Comparison of ENCODE assay signal across 8 mouse cellular contexts in the genomic region with DNA sequence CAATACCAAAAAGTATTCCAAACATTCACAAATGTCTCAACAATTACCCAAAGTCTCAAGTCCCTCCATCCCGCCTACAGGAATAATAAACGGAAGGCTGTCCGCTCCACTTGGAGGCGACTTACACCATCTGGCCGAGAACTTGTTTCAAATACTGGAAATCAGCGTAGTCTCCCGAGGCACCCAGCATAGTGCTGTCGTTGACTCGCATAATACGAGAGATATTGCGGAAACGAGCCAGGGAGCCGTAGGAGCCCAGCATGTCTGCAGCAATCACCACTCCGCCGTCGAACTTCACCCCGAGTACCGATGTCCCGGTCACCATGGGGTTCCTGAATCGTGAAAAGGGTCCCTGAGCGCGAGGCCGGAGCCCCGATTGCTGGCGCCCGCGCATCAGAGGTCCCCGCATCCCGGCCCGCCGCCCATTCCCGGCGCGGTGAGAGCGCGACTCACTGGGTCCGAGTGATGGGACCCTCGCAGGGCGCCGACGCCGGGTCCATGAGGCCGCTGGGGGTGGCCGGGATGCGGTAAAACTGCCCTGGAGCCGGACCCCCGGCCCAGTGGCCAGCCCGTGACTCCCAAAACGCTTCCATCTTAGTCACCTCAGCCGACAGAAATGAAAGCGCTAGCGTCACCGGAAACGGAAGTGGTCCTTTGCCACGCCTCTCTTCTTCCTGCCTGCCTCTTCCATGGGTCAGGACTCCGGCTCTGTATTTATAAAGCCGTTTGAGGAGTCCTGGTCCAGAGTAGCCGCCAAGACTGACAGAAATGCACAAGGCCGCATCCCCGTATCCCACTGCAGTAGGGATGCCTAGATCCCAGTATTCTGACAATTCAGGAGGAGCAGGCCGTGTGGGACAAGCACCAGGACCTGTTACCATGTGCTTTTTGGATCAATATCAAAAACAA. TPM values are rescaled to one million over a fixed set of nuclear protein-coding genes. Genes with fewer than 3 reads are reported as not detected.
A peak's percentile ranks its signal among the peaks of the same experiment; 100 is the strongest.
DNase-seq lines count a peak whose midpoint lies in the region; ATAC-seq and TF ChIP-seq lines count a peak whose summit lies in the region.

A gene (minus strand): TSS at position 646 of the 909 bp plus-strand sequence.

- peak within 1 kb of the TSS; percentile 74 for H3K27ac ChIP-seq in bone marrow macrophage, adult 2 months (ENCODE audit: insufficient read depth, low read depth, low read length)
- 0 out of 2 replicates have a peak within 1 kb of the TSS, but pooled peaks have one; percentile 21 for H3K27ac ChIP-seq in embryonic fibroblast, embryonic 13.5 days (ENCODE audit: insufficient read depth, low read length)
- peak within 1 kb of the TSS; percentile 91 for H3K27ac ChIP-seq in heart, embryonic 10.5 days
- peak within 1 kb of the TSS; percentile 87 for H3K27ac ChIP-seq in kidney, embryonic 15.5 days

- peaks cover 34% of the 10 kb centered on the region for H3K36me3 ChIP-seq in heart, embryonic 10.5 days
- peaks cover 40% of the 10 kb centered on the region for H3K36me3 ChIP-seq in kidney, embryonic 15.5 days

- ATAC-seq in kidney, embryonic 15.5 days (replicated peaks; ENCODE audit: low FRiP score), result peak; percentile 87
- ATAC-seq in monocyte, adult 5-6 weeks (replicated peaks; ENCODE audit: insufficient number of reproducible peaks, low FRiP score, low TSS enrichment, poor library complexity, severe bottlenecking), result peak; percentile 96

- peak within 1 kb of the TSS; percentile 81 for H3K4me3 ChIP-seq in bone marrow macrophage, adult 2 months (ENCODE audit: insufficient read depth, low read length)
- peak within 1 kb of the TSS; percentile 97 for H3K4me3 ChIP-seq in embryonic fibroblast, embryonic 13.5 days (ENCODE audit: insufficient read depth, low read length)
- peak within 1 kb of the TSS; percentile 91 for H3K4me3 ChIP-seq in heart, embryonic 10.5 days
- H3K4me3 ChIP-seq in kidney, embryonic 15.5 days (replicated peaks), result peak within 1 kb of the TSS; percentile 99

- H3K27me3 ChIP-seq in heart, embryonic 10.5 days (ENCODE audit: insufficient read depth, poor library complexity, severe bottlenecking), result no peaks in the 10 kb centered on the region
- H3K27me3 ChIP-seq in kidney, embryonic 15.5 days, result no peaks in the 10 kb centered on the region

- DNase-seq in B cell, adult 2 months, result peak; percentile 86
- DNase-seq in heart, embryonic 10.5 days (ENCODE audit: low spot score), result peak; percentile 96
- peak; percentile 84 for DNase-seq in liver
- peak; percentile 80 to 88 for DNase-seq in spleen, postnatal 4 days (ENCODE audit: low spot score in 2 of 2)

- peaks cover 22% of the 10 kb centered on the region for H3K4me1 ChIP-seq in bone marrow macrophage, adult 2 months (ENCODE audit: control insufficient read depth, insufficient read depth, low read length)
- H3K4me1 ChIP-seq in embryonic fibroblast, embryonic 13.5 days (ENCODE audit: control insufficient read depth, insufficient read depth, low read length), result no peaks in the 10 kb centered on the region
- H3K4me1 ChIP-seq in heart, embryonic 10.5 days, result peaks cover 17% of the 10 kb centered on the region
- H3K4me1 ChIP-seq in kidney, embryonic 15.5 days, result peaks cover 15% of the 10 kb centered on the region

- TF ChIP-seq POLR2A in bone marrow macrophage, adult 2 months (IDR thresholded peaks at IDR 0.05; ENCODE audit: borderline replicate concordance, low read depth, low read length), result no peak
- peak; percentile 92 for TF ChIP-seq POLR2A in embryonic fibroblast, embryonic 13.5 days (IDR thresholded peaks at IDR 0.05; ENCODE audit: low read depth, low read length)

- H3K4me2 ChIP-seq in kidney, embryonic 15.5 days, result peak within 1 kb of the TSS; percentile 89

- no peaks in the 10 kb centered on the region for H3K9me3 ChIP-seq in heart, embryonic 10.5 days
- H3K9me3 ChIP-seq in kidney, embryonic 15.5 days (replicated peaks), result no peaks in the 10 kb centered on the region

- peak within 1 kb of the TSS; percentile 96 for H3K9ac ChIP-seq in kidney, embryonic 15.5 days

- TF ChIP-seq CTCF in bone marrow macrophage, adult 2 months (IDR thresholded peaks at IDR 0.05; ENCODE audit: low read depth, low read length), result no peak
- no peak for TF ChIP-seq CTCF in embryonic fibroblast, embryonic 13.5 days (IDR thresholded peaks at IDR 0.05; ENCODE audit: borderline replicate concordance, insufficient read depth, low read length)

- 1% methylated on average over 61 of the region's 61 CpGs for WGBS in heart, embryonic 10.5 days
- WGBS in kidney, embryonic 15.5 days, result under 1% methylated on average over 61 of the region's 61 CpGs

RNA-seq across cellular contexts. Expression of the gene that starts here (rescaled TPM):
- 281 and 392 TPM in 2 replicates for polyA plus RNA-seq in bone marrow macrophage, adult 2 months (2012; ENCODE audit: insufficient read depth, insufficient read length, missing spikeins)
- 236 and 256 TPM in 2 replicates for polyA plus RNA-seq in embryonic fibroblast, embryonic 13.5 days (2011; ENCODE audit: insufficient read length, low read depth, missing spikeins)
- 305 and 348 TPM in 2 replicates for polyA plus RNA-seq in heart, embryonic 10.5 days (2016; fragmentation: Nextera tagmentation; extraction: Ambion mirVana)
- polyA plus RNA-seq in kidney, embryonic 15.5 days (2015; fragmentation: Nextera tagmentation; extraction: Ambion mirVana), result 340 and 342 TPM in 2 replicates
- total RNA-seq in monocyte, adult 5-6 weeks (2017), result 162 to 242 TPM (median 193 TPM) in 3 replicates

Comparison
In these comparisons a context has a peak if more than half of its experiments do, and no peak if none do; other contexts are left out.
1. Peak in every context shown above with its lines: DNase-seq, ATAC-seq, H3K4me3 ChIP-seq and H3K27ac ChIP-seq.
2. H3K27ac ChIP-seq: peak in every context shown above with its lines; median percentile 91 in heart, embryonic 10.5 days; 87 in kidney, embryonic 15.5 days; 74 in bone marrow macrophage, adult 2 months; 21 in embryonic fibroblast, embryonic 13.5 days.